Mouse (Mus musculus) neural tube, embryonic 13.5 days (tissue): Measurements from ENCODE around the gene Vmo1. TPM values are rescaled to one million over a fixed set of nuclear protein-coding genes. Genes with fewer than 3 reads are reported as not detected.

ENCODE experiments used
- ATAC-seq: fragments of 200-750 bp; cut with Nextera tagmentation; 2 replicates; pipeline ENCODE4 v1.8.0; 2017; ENCODE audit warnings: low read depth, mild to moderate bottlenecking, moderate TSS enrichment, moderate library complexity
- H3K27ac ChIP-seq: fragments of 300-500 bp; sonication (generic); replicated peaks from 2 replicates; pipeline ENCODE4 v1.5.1; 2015; ENCODE audit warnings: moderate library complexity, mild to moderate bottlenecking, inconsistent platforms
- H3K27me3 ChIP-seq: fragments of 300-500 bp; sonication (generic); 2 replicates; pipeline ENCODE4 v1.6.1; 2015; ENCODE audit warnings: mild to moderate bottlenecking, inconsistent platforms
- H3K36me3 ChIP-seq: fragments of 300-500 bp; sonication (generic); 2 replicates; pipeline ENCODE4 v1.6.1; 2015; ENCODE audit warnings: mild to moderate bottlenecking, inconsistent platforms
- H3K4me1 ChIP-seq: fragments of 300-500 bp; sonication (generic); replicated peaks from 2 replicates; pipeline ENCODE4 v1.6.1; 2015; ENCODE audit warnings: inconsistent platforms
- H3K4me2 ChIP-seq: fragments of 300-500 bp; sonication (generic); 2 replicates; pipeline ENCODE4 v1.6.1; 2015; ENCODE audit warnings: inconsistent platforms, mild to moderate bottlenecking, moderate library complexity
- H3K4me3 ChIP-seq: fragments of 300-500 bp; sonication (generic); 2 replicates; pipeline ENCODE4 v1.5.1; 2015; ENCODE audit warnings: mild to moderate bottlenecking, inconsistent platforms
- H3K9ac ChIP-seq: fragments of 300-500 bp; sonication (generic); 2 replicates; pipeline ENCODE4 v1.6.1; 2015; ENCODE audit warnings: moderate library complexity, mild to moderate bottlenecking, inconsistent platforms
- H3K9me3 ChIP-seq: fragments of 300-500 bp; sonication (generic); 2 replicates; pipeline ENCODE4 v1.6.1; 2016; ENCODE audit warnings: inconsistent platforms
- WGBS: fragments of 180-500 bp; shearing (Covaris S2); methylation state at CpG from one replicate; pipeline ENCODE4 v1.1.7; 2015; 5-methylcytosine and 5-hydroxymethylcytosine counted together
- polyA plus RNA-seq: library from polyadenylated mRNA; unstranded; fragments of >200 nt; fragmentation: Nextera tagmentation; extraction: Ambion mirVana; gene quantifications from 2 replicates; pipeline ENCODE4 v1.2.1, GENCODE M21; 2015

The Vmo1 gene
- polyA plus RNA-seq: 0.31 TPM in 1 of 2 replicates, not detected in the other

DNA sequence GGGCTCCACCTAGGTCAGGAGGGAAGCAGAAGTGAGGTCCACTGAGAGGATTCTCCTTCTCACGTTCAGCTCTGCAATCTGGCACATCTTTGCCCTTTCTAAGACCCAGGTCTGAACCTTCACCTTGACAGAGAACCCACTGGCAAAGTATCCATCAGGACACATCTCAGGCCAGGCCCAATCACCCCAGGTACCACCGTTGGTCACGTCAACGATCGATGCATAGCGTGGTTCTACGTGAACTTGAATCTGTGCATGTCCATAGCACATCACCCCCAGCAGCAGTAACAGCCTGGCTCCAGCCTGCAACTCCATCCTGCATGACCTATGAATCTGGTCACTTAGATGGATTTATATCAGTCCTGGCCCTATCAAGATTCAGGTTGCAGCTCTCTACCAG is at the start of gene Vmo1:
Gene Vmo1, minus strand, starts transcription at position 329 of the 400 bp plus-strand sequence.
- no peak within 1 kb of the TSS for H3K9ac ChIP-seq
- WGBS: 87% methylated on average over 7 of the region's 7 CpGs
- H3K4me3 ChIP-seq: no peak within 1 kb of the TSS
- no peaks in the 10 kb centered on the region for H3K36me3 ChIP-seq
- no peak within 1 kb of the TSS for H3K27ac ChIP-seq
- H3K9me3 ChIP-seq: no peaks in the 10 kb centered on the region
- H3K27me3 ChIP-seq: 0 out of 2 replicates have a peak, but pooled peaks cover 4% of the 10 kb centered on the region
- no peak for ATAC-seq
- H3K4me1 ChIP-seq: peaks cover 6% of the 10 kb centered on the region; the same call in 1 of the 2 replicates
- no peak within 1 kb of the TSS for H3K4me2 ChIP-seq

DNA sequence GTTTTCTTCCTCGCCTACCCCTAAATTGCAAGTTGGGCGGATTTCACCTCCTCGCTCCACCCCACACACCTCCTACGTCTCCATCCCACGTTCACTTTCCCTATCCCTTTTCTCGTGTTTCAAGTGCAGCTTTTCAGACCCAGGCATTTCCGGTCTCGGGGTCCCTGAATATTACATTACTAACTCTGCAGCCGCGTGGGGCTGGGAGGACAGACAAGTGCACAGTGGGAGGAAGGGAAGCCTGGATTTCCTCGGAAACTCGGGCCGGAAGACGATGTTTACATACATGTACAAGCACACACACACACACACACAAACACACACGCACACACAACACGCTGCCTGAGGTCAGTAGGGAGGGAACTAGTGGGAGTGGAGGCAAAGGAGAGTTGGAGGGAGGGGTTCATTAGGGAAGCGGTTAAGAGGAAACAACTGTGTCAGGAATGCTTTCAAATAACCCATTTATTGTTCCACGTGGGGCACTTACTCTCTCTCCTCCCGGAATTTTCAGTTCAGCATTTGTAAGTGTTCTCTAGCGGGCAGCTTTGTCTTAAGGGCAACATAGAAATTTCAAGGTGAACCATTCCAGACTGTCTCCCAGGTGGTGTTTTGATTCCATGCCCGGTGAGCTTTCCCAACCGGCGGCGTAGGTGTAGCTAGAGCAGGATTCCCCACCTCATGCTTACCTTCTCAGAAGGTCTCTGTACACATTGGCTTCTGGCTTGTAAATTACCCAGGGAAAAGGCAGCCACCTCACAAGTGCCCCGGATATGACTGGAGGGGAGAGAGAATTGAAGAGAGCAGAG is 49.3 kb upstream of the Vmo1 start:
- peak; percentile 11; the same call in 1 of the 2 replicates for ATAC-seq
- Histone ChIP-seq H3K27me3 (no peaks in the 10 kb centered on the region), H3K4me1 (peaks cover 51% of the 10 kb centered on the region), H3K27ac (peak overlapping the region; percentile 85), H3K9me3 (no peaks in the 10 kb centered on the region), H3K36me3 (no peaks in the 10 kb centered on the region), H3K9ac (peak overlapping the region; percentile 94), H3K4me3 (peak overlapping the region; percentile 88), H3K4me2 (peak overlapping the region; percentile 96)
- WGBS: under 1% methylated on average over 25 of the region's 25 CpGs

DNA sequence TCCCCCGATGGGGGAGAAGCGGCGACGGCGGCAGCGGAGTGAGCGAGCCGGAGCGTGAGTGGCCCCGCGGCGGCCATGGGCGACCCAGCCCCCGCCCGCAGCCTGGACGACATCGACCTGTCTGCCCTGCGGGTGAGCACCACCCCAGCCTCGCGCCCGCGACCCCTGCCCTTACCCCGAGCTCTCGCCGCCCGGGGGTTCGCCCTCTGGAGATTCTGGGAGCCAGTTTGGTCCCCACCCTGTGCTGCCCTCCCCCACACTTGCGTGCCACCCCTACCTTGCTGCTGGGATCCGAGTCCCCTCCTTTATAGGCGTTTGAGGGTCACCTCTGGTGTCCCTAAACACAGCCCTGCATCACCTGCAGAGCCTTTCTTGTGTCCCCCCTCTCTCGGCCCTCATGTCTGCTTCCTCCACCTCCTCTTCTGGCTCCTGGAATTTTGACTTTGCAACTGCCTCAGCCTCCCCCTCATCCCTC is 48.6 kb upstream of the Vmo1 start:
- Histone ChIP-seq H3K36me3 (no peaks in the 10 kb centered on the region), H3K9ac (peak overlapping the region; percentile 94), H3K4me1 (peaks cover 51% of the 10 kb centered on the region), H3K27ac (peak overlapping the region; percentile 85), H3K4me3 (peak overlapping the region; percentile 88), H3K27me3 (no peaks in the 10 kb centered on the region), H3K9me3 (no peaks in the 10 kb centered on the region), H3K4me2 (peak overlapping the region; percentile 96)
- under 1% methylated on average over 30 of the region's 31 CpGs for WGBS
- ATAC-seq: peak; percentile 44

DNA sequence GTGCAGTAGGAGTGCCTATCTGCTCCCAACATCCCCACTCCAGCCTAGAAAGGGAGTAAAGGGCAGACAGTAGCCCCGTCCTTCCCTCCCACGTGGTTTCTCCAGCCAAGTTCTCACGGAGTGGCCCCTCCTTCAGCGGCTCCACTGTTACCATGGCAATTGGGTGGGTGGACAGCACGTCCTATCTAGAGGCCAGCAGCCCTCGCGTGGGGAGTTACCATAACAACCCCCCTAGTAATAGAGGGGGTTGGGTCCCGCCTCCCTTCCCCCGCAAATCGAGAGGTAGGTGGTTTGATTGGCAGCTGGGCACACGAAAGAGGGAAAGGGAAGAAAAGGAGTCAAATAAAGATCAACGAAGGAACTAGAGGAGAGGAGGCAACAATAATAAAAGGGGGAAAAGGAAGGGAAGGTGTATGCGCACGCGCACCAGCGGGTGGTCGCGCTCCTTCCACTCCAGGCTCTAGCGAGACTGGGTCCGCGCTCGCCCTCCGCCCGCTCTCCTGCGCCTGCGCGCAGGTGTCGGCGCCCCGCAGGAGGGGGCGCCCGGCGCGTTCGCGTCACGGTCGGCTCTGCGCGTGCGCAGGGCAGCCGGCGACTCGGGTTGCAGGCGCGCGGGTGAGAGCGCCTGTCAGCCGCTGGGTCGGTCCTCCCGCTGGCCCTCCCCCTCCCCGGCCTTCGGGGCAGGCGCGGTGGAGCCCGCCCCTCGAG is 48.0 kb upstream of the Vmo1 start, which contains the start of gene Mink1:
Gene Mink1, plus strand, starts transcription at position 595 of the 708 bp plus-strand sequence.
- Histone ChIP-seq H3K9me3 (no peaks in the 10 kb centered on the region), H3K9ac (peak within 1 kb of the TSS; percentile 94), H3K4me2 (peak within 1 kb of the TSS; percentile 96), H3K4me1 (peaks cover 49% of the 10 kb centered on the region), H3K27ac (peak within 1 kb of the TSS; percentile 85), H3K27me3 (no peaks in the 10 kb centered on the region), H3K36me3 (no peaks in the 10 kb centered on the region), H3K4me3 (peak within 1 kb of the TSS; percentile 88)
- peak; percentile 92 for ATAC-seq
- WGBS: under 1% methylated on average over 49 of the region's 57 CpGs

DNA sequence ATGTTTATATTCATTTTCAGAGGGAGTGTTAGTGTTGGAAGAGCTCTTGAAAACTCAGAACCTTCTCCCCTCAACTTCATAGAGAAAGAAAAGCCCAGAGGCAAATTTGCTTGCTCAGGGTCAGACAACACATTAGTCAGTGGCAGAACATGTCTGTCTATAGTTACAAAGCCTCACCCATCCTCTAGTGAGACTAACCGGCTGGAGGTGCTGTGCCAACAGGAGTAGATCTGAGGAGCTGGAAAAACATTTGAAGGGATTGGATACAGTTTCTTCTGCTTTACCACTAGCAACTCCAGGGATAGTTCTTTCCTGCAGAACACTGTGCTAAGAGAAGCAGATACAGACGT is 47.5 kb upstream of the Vmo1 start:
- peak overlapping the region; percentile 88 for H3K4me3 ChIP-seq
- peak overlapping the region; percentile 94 for H3K9ac ChIP-seq
- no peaks in the 10 kb centered on the region for H3K9me3 ChIP-seq
- H3K27ac ChIP-seq: peak overlapping the region; percentile 85
- peaks cover 44% of the 10 kb centered on the region for H3K4me1 ChIP-seq
- no peaks in the 10 kb centered on the region for H3K27me3 ChIP-seq
- H3K36me3 ChIP-seq: no peaks in the 10 kb centered on the region
- 3% methylated on average over 2 of the region's 2 CpGs for WGBS
- peak overlapping the region; percentile 96 for H3K4me2 ChIP-seq
- ATAC-seq: no peak

DNA sequence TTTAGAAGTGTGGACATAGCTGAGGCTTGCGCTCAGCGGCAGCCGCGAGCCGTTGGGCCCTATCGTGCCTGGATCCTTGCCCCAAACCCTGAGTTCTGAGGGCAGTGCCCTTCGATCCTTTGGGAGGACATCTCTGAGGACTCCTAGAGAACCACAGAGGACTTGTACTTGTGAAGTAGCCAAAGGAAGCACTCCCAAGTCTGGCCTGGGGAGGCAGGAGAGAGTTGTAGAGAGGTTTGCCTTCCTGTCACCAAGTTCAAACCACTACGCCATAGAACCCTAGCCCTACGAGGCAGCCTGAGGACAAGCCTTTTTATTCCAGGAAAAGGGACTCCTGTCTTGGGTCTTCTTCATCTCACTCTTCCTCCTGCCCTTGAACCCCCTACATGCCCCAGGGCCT is 43.1 kb upstream of the Vmo1 start:
- H3K27ac ChIP-seq: no peak overlapping the region

DNA sequence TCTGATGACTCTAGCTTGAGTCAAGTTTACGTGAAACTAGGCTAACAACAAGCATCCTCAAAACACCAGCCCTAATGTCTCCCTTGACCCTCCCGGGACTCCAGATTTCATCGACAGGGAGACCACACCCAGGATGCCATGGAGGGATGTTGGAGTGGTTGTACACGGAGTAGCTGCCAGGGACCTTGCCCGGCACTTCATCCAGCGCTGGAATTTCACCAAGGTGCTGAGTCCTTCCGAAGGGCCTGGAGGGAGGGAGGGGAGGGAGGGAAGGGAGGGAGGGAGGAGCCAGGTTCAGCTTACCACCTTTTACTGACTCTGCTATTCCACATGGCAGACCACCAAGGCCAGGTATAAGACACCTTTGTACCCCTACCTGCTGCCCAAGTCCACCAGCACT is 39.5 kb upstream of the Vmo1 start:
- H3K4me1 ChIP-seq: peaks cover 7% of the 10 kb centered on the region; the same call in 1 of the 2 replicates
- ATAC-seq: no peak

More for the DNA sequence above, 43.1 kb upstream of the Vmo1 start:
- WGBS: 91% methylated on average over 9 of the region's 9 CpGs
- peaks cover 8% of the 10 kb centered on the region; the same call in 1 of the 2 replicates for H3K27me3 ChIP-seq
- H3K4me2 ChIP-seq: no peak overlapping the region
- ATAC-seq: no peak
- H3K4me3 ChIP-seq: no peak overlapping the region
- no peaks in the 10 kb centered on the region for H3K9me3 ChIP-seq
- H3K36me3 ChIP-seq: no peaks in the 10 kb centered on the region
- H3K4me1 ChIP-seq: peaks cover 15% of the 10 kb centered on the region
- no peak overlapping the region for H3K9ac ChIP-seq

DNA sequence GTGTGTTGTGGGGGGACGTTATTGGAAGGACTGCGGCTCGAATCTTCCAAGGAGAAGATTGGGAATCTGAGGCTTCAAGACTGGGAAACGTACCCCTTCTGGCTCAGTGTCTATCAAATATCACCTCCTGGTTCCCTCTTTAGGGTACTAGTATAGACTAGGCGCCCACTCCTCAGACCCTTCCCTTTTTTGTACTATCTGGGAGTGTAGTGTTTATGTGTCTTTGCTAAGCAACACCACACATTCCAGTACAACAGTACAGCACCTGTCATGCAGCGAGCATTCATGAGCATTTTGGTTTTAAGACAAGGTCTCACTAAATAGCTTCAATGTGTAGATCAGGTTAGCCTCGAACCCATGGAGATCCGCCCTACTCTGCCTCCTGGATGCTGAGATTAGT is 37.1 kb upstream of the Vmo1 start:
- Histone ChIP-seq H3K9ac (no peak overlapping the region), H3K4me2 (no peak overlapping the region), H3K27ac (no peak overlapping the region), H3K36me3 (no peaks in the 10 kb centered on the region), H3K4me1 (peaks cover 7% of the 10 kb centered on the region; the same call in 1 of the 2 replicates), H3K9me3 (no peaks in the 10 kb centered on the region), H3K4me3 (no peak overlapping the region), H3K27me3 (peaks cover 8% of the 10 kb centered on the region; the same call in 1 of the 2 replicates)
- no peak for ATAC-seq
- 90% methylated on average over 8 of the region's 8 CpGs for WGBS

More for the DNA sequence above, 39.5 kb upstream of the Vmo1 start:
- WGBS: 19% methylated on average over 7 of the region's 7 CpGs
- H3K27ac ChIP-seq: no peak overlapping the region
- no peak overlapping the region for H3K9ac ChIP-seq
- no peak overlapping the region for H3K4me2 ChIP-seq
- peaks cover 8% of the 10 kb centered on the region; the same call in 1 of the 2 replicates for H3K27me3 ChIP-seq
- no peaks in the 10 kb centered on the region for H3K9me3 ChIP-seq
- H3K4me3 ChIP-seq: no peak overlapping the region
- H3K36me3 ChIP-seq: no peaks in the 10 kb centered on the region

DNA sequence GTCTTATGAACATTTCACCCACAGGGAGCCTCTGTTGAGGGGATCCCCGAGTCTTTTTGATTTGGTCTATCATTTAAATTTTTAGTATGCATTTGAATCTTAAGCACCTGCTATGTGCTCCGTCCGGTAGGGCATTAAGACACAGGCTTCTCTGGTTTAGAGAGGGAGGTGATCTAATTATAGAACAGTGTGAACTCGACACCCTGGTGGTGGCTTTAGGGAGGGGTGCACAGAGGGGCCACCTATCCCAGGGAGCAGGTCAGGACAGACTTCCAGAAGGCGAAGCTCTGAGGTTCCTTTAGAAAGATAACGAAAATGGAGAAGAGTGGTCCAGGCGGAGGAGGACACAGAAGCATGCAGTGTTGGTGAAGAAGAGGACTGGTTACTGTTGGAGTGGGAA is 30.1 kb upstream of the Vmo1 start:
- Histone ChIP-seq H3K4me1 (peaks cover 18% of the 10 kb centered on the region), H3K4me2 (no peak overlapping the region), H3K27ac (no peak overlapping the region), H3K36me3 (no peaks in the 10 kb centered on the region), H3K9ac (no peak overlapping the region), H3K4me3 (no peak overlapping the region), H3K27me3 (peaks cover 32% of the 10 kb centered on the region), H3K9me3 (no peaks in the 10 kb centered on the region)
- ATAC-seq: no peak
- 76% methylated on average over 7 of the region's 7 CpGs for WGBS

DNA sequence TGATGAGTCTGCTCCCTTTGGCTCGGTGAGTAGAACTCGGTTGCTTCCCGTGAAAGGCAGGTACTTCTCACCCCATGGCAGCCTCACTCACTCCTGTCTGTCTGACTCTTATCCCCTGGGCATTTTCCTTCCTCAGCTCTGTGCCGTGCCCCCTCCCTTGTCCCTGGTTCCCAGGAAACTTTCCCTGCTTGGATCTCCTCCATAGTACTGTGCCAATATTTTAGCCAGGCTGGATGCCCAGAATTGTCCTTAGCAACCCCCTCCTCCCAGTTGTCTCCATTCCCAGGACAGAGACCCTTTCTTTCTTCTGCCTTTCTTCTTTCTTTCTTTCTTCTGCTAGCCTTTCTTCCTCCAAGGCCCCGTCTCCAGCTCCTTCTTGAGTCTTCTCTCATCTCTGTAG is 27.0 kb upstream of the Vmo1 start:
- H3K9me3 ChIP-seq: no peaks in the 10 kb centered on the region
- 71% methylated on average over 5 of the region's 5 CpGs for WGBS
- H3K4me1 ChIP-seq: peaks cover 18% of the 10 kb centered on the region
- H3K9ac ChIP-seq: no peak overlapping the region
- H3K36me3 ChIP-seq: no peaks in the 10 kb centered on the region
- 0 out of 2 replicates have a peak overlapping the region, but pooled peaks have one; percentile 59 for H3K4me3 ChIP-seq
- H3K4me2 ChIP-seq: peak overlapping the region; percentile 72
- no peak overlapping the region; the same call in 1 of the 2 replicates for H3K27ac ChIP-seq
- H3K27me3 ChIP-seq: peaks cover 40% of the 10 kb centered on the region
- ATAC-seq: 0 out of 2 replicates have a peak, but pooled peaks have one; percentile 14

DNA sequence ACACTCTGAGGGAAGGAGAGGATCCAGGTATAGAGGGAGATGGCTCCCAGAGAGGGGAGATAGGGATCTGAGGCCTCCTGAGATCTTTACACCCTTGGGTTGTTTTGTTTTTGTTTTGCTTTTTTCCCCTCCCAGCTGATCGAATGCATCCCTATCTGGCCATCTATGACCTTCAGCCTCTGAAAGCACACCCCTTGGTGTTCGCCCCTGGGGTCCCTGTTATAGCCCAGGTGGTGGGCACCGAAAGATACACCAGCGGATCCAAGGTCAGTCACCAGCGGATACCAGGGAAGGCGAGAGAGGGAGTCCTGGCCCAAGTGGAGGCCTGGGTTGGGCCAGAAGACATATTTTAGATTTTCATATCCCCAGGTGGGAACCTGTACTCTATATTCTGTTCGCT is 26.5 kb upstream of the Vmo1 start:
- ATAC-seq: no peak
- H3K4me2 ChIP-seq: peak overlapping the region; percentile 72
- peaks cover 40% of the 10 kb centered on the region for H3K27me3 ChIP-seq
- no peaks in the 10 kb centered on the region for H3K36me3 ChIP-seq
- H3K27ac ChIP-seq: no peak overlapping the region
- H3K4me3 ChIP-seq: peak overlapping the region; percentile 59
- H3K9me3 ChIP-seq: no peaks in the 10 kb centered on the region
- 85% methylated on average over 7 of the region's 7 CpGs for WGBS
- H3K9ac ChIP-seq: 0 out of 2 replicates have a peak overlapping the region, but pooled peaks have one; percentile 77
- peaks cover 18% of the 10 kb centered on the region for H3K4me1 ChIP-seq
